Mouse (Mus musculus): ENCODE data around the gene Blm.

Blm gene

DNA sequence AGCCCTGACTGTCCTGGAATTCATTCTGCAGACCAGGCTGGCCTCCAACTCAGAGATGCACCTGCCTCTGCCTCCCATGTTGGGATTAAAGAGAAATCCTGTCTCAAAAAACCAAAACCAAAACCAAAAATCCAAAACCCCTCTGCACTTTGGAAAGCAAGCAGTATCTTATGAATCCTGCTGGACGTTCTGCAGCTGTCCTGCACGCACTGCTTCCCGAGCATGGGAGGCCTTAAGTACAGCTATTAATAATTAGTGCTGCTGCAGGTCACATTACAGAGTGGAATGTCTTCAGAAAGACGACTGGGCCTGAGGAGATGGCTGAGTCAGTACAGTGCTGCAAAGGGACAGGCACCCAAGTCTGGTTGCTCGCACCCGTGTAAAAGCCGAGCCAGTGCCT lies 73.0 kb downstream of the Blm start:
- DNase-seq (ENCODE audit: low spot score in 2 of 2), result no peak

DNA sequence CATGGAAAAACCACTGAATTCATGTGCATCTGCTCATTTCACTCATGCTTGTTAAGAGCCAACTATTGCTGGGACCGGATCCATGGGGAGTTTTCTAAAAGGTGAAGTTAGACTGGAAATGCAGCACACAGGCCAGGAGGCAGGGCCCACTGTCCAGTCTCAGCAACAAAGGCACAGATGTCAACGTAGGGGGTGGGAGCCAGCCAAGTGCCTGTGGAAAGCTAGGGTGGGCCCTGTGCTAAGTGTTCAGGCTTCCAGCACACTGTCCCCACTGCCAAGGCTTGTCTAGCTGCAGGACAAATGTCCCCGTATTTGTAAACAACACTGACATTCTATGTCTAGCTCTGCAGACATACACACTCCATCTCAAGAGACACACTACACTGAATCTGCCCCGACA lies 74.0 kb downstream of the Blm start:
- no peak for DNase-seq (ENCODE audit: low spot score in 2 of 2)

DNA sequence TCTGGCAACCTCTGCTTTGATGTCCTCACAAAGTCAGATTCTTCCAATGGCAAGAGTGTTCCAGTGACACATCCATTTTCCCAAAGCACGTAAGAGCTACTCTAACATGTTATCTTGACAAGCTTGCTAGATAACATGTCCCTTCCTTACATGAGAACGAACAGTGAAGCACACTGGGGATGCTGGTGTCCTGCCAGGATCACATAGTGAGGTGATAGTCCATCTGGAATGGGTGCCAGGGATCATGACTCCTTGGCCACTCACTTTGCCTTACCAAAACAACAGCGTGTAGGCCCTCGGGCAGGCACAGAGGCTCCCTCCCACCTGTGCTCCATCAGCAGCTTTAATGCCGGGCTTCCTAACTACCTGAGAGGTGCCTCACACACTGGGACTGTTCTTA lies 74.7 kb downstream of the Blm start:
- no peak for DNase-seq (ENCODE audit: low spot score in 2 of 2)

DNA sequence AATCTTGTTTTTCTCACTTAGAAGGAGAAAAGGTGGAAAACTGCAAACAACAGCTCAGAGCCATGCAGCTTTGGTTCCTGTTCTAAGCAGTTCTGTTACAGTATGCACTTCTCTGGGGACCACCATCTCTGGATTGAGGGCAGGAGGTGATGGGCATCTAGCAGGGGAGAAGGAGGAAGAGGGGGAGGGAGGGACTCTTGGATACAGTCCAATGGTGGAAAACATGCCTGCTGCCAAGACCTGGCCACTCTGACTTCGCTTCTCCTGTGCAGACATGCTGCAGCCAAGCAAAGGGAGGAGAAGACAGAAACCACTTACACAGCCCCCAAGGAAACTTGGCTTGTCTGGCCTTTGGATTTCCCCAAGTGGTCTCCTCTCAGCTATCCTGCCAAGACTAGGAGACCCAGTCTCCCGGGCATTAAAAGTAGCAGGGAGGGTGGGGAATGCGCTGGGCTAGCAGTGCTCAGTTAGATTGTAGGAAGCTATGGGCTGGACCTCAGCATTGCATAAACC lies 77.0 kb downstream of the Blm start:
- no peak for DNase-seq (ENCODE audit: low spot score in 2 of 2)

DNA sequence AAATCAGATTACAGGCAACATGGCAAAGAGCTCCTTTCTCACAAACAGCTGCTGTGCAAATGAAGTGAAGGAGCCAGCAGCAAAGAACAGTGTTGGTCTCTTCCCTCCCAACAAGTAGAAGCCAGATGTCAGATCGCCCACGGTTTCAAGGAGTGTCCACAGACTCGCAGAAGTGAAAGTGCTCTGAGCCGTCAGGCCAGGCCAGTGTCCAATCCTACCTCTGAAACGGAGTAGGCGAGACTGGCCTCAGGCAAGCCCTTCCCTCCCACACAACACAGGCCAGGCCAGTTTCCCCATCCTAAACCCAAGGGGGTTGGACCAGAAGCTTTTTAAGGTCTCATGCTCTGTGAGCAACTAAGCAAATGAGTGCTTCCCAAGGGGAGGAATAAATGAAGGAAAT lies 77.7 kb downstream of the Blm start:
- DNase-seq (ENCODE audit: low spot score in 2 of 2), result peak in 1 of 2 experiments; percentile 25

DNA sequence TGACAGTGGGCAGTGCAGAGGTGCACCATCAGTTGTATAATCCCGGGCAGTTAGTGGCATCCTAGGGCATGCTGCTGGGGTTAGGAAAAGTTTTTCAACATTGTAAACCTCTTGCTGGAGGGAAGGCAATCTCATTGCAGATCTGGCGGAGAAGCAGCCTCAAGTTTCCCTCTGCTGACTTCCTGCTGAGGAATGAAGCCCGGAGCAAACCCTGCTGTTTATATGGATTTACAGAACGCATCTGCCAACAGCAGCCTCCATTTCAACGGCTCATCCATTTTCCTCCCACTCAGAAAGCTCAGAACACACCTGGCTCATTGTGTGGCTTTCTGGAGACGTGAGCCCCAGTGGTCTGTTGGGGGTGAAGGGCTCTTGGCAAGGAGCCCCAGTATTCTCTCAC lies 78.6 kb downstream of the Blm start:
- no peak for DNase-seq (ENCODE audit: low spot score in 2 of 2)

DNA sequence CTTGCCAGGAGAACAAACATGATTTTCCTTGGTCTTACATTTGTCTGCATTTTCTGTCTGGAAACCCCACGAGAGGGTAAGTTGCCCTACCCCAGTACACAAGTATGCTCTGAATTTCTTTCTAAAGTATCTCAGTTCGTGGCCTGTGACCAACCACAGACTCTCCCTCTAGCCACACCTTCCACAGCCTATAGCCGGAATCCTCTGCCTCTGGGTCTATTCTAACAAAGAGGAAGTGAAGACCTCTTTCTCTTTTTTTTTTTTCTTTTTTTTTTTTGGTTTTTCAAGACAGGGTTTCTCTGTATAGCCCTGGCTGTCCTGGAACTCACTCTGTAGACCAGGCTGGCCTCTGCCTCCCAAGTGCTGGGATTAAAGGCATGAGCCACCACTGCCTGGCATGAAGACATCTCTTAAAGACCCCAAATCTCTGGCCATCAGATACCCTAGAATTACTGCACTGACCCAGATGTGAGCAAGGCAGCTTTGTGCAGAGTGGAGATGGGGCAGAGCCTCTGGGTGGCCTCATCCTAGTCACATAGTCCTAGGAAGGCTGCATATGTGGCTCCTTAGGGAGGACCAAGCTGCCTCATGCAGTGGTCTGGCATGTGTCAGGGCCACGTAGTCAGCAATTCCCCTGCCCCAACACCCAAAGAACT lies 79.3 kb downstream of the Blm start:
- DNase-seq (ENCODE audit: low spot score in 2 of 2), result peak; percentile 44 to 46

DNA sequence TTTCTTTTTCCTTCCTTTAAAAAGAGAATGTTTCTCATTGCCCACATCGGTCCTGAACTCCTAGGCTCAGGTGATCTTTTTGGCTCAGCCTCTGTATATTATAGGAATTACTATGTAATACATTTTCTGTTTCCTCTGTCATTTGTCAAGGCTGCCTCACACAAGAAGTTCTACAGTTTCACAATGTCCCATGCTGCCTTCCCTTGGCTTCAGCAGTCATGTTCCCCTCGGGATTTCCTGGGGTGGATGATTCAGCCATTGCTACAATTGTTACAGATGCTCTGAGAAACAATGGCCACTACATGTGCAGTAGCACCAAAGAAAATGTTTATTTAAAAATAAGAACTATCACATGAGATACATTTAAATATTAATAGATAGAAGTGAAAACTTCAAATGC lies 80.1 kb downstream of the Blm start:
- DNase-seq (ENCODE audit: low spot score in 2 of 2), result no peak

DNA sequence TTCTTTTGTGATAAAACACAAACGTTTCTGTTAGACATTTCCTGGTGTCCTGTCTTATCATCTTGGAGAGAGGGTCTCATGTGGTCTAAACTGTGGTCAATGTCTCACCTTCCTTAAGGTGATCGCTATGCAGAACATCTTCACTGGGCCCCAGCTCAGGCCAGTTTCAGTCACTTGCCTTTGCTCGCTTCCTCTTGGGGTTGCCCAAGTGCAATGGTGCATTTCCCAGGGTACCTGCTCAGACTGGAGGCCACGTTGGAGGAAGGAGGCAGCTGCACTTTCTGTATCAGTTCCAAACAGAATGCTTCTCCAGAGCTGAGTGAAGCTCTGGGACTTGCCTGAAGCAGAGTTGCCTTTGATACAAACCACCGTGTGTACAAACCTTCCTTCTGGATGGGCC lies 80.9 kb downstream of the Blm start:
- DNase-seq (ENCODE audit: low spot score in 2 of 2), result peak; percentile 37 to 44

DNA sequence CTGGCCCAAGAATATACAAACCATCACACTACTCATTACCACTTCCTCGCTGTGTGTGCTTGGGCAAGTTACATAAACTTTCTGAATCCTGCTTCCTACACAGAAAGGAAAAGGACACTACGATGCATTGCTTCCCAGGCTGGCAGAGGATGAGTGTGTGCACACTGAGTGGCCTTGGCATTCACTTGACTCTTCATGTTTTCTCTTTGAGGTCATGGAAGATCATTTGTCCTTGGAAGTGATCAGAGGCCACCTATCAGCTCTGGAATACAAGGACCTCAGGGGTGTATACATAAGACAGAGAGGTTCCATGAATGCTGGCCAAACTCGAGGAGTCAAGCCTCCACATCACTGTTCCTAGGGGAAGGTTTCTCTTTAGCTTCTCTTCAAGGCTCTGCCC lies 81.8 kb downstream of the Blm start:
- no peak for DNase-seq (ENCODE audit: low spot score in 2 of 2)

DNA sequence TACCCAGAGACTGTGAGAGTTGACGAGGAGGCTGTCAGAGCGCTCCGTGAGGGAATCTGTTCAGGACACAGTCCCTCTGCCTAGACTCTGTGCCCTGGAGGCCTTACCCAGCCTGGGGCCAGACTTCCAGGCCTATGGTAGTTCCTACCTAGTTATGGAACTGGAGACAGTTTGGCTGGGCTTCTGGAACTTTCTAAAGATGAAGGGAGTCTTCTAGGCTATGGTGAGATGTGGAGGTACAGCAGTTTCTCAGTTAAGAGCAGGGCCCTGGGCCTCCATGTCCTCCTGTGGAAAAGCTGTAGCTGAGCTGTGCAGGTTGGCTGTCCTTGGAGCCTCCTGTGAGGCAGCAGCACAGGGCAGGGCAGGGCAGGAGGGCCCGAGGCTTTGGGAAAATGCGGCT lies 82.7 kb downstream of the Blm start:
- DNase-seq (ENCODE audit: low spot score in 2 of 2), result no peak

DNA sequence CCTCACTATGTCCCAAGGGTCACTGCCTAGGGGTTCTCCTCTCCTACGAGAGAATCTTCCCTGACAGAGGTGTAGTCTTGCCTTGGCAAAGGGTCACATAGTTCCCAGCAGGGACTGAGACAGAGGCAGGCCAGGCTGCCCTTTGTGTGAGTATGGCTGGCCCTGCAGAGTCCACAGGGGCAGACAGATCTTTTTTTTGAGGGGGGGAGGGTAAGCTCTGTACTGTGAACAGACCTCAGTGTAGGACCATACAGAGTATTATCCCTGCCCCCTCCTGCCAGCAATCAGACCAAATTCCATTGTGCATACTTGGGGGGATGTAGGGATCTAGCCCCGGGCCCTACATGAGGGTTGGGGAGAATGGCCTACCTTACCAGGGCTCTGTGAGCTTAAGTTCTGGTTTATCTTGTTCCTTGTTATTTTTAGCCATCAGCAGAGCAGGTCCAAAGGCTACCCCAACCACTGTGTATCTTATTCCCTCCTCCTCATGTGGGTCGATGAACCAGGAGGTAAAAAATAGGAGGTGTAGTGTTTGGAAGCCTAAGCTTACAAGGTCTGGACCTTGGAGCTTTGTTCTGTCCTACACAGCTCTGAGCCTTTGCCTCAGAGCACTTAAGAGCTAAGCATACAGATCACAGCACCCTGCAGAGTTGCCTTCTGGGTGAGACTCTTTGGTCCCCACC lies 83.2 kb downstream of the Blm start:
- DNase-seq (ENCODE audit: low spot score in 2 of 2), result no peak

DNA sequence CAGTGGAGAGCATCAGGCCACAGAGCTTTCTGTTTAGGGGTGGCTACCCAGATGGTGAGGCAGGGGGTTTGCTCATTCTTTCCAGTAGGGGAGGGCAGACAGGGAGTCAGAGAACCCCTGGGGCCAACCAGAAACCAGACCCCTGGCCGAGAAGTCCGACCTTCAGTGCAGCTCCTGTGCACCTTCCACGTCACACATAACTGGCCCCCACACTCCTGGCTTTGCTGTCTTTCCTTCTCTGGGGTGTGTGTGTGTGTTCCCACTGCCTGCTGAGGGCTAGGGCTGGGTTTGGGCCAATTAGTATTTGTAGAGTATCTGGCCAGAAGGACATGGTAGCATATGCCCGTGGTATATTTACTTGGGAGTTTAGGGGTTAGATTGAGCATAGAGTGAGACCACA lies 84.6 kb downstream of the Blm start:
- no peak for DNase-seq (ENCODE audit: low spot score in 2 of 2)

DNA sequence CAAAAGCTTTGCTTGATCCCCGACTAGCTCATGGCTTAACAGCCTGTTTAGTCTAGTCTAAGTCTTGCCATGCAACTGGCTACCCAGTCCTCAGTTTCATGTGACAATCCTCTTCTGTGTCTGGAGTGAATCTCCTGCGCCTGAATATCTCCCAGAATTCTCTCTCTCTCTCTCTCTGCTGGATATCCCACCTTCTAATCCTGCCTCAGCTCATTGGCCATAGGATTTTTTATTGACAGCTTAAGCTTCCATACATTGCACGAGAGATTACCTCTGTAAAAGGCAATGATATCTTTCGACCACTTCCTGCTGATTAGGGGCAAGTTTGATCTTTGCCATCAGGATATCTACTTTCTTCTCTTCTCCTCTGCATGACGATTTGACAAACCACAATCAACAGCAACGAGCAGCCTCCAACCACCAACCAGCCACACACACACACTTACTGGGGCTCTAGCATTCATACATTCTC lies 85.3 kb downstream of the Blm start:
- DNase-seq (ENCODE audit: low spot score in 2 of 2), result peak in 1 of 2 experiments; percentile 29

DNA sequence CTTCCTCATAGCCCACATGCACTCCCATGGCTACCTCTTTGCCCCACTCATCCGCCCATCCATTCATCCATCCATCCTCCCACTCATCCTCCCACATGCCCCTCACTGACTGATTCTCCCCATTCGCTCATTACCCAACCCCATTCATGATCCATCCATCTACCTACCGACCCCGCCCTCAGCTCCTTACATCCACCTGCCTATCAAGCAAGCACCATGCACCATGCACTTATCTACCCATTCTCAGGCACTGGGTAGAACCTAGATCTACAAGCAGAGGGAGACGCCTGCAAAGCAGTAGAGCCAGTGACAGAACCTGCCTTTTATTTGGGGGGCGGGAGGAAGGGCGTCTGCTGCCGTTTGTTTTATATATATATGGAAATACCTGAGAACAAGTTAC lies 87.6 kb downstream of the Blm start:
- DNase-seq (ENCODE audit: low spot score in 2 of 2), result peak; percentile 42 to 66

DNA sequence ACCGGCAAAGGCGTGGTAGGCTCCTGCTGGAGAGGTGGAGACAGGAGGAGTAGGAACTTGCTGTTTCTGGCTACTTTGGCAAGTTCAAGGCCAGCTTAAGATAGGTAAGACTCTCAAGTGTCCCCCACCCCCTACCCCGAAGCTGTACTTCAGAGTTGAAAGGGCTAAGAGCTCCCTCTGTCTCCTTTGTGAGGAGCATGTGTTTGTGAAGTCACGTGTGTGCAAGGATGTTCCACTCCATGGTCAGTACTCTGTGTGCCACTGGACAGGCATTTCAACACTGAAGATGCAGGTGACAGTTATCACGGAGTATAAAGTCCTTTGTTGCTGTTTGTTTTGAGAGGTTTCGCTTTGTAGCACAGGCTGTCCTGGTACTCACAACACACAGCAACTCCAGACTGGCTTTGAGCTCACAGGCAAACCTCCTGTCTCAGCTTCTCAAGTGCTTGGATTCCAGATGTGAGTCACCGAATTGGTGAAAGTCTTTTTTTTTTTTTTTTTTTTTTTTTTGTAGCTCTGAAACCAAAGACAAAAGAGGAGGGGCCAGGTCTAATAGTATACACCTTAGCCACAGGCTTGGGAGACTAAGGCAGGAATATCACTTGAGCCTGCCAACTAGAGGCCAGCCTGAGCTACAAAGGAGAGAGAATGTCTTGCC lies 88.6 kb downstream of the Blm start:
- no peak for DNase-seq (ENCODE audit: low spot score in 2 of 2)

DNA sequence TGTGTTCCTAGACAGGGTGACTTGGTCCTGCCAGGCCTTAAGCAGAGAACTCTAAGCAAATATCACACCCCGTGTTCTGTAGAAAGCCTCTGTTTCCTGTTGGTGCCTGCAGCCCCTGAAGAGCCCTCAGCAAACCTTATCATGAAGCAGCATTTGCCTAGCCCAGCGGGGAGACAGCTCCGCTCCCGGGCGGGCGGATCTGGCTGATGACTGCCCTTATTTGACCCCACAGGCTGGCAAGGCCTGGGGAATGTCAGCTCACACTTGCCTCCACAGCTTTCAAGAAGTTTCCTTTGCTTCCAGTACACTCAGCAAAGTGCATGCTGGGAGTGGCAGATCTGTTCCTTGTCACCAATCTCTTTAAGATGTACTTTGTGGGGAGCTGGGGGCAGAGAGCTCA lies 89.4 kb downstream of the Blm start:
- peak; percentile 60 to 74 for DNase-seq (ENCODE audit: low spot score in 2 of 2)

DNA sequence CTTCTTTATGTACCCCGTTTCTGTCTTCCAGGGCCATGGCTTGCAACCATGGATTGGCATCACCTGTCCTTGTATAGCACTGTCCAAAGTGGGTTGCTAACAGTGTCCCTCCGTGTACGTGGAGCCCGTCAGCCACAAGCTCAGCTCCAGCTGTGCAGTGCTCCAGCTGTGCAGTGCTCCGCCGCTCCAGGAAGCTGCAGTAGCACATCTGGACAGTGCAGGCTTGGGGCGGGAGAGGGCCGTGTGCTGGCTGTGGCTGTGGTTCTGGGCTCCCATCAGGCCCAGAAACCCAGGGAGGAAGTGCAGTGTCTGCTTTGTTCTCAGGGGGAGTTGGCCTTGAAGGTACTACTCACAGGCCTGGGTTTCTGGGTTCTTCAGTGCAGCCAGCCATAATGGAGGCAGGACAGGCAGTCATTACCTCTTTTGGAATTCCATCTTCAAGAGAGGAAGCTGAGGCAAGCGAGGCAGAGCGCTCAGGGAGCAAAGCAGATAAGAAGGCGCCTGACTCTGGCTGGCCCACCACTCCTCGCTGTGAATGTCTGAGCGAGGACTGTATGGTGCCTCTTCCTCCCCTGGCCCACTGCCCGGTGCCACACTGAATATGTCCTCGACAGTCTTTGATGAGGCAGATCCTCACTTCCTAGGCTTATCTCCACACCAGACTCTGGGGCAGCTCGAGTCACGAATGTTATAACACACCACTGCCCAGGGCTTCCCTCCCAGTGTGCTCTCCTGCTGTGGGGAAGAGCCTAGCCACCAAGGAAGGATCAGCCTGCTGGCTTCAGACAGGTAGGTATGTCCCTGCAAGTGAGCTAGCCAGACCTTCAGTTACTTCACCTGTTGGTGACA lies 90.3 kb downstream of the Blm start:
- DNase-seq (ENCODE audit: low spot score in 2 of 2), result peak; percentile 32 to 56

DNA sequence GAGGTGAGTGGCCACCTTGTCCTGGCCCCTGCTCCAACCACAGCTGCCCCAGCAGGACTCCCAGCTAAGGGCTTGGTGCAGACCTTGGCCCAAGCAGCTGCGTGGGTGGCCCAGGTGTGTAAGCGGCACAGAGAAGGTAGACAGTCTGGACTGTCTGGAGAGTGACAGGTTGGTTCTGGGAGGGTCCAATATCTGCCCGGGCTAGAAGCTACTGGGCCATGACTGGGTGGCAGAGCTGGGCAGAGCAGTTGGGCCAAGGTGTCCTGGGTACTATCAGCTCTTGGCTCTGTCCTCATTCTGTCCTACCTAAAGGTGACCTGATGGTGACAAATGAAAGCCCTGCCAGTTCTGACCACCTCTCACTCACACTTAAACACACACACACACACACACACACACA lies 91.8 kb downstream of the Blm start:
- DNase-seq (ENCODE audit: low spot score in 2 of 2), result no peak

DNA sequence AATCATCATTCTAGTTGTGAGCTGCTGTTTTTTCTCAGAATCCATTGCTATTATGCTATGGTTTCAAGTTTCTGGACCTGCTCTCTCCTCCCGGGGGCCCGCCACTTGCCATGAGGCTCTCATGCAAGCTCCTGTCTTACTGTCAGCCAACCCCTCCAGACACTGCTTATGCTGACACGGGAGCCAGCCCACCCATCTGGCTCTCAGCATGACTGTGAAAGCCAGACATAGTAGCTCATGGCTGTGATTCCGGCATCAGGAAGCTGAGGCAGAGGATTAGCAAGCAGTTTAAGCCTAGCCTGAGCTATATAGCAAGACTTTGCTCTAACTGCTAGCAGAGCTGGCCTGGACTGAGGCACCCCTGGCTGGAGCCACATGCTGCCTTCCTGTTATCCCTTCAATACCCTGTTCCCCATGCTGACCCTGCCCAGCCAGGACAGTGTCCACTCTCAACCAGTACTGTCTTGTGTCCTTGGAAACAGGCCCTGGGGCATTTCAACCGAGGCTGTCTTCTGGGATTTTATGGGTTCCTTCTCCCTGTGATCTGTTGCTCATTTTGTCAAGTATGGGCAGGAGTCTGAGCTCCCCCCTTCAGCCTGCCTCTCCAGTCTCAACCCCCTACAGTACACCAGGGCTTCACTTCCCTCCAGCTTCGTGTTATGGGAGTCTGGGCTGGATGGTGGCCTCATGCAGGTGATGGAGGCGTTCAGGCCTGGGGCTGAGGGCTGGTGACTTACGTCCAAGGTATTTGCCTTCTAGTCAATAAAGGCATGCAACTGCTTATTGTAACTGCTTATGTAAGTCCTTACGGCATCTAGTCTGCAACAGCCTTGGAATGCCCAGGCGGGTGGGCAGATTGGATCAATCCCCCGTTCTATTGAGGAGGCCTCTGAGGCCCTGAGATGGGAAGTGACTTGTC lies 92.7 kb downstream of the Blm start:
- no peak for DNase-seq (ENCODE audit: low spot score in 2 of 2)

DNA sequence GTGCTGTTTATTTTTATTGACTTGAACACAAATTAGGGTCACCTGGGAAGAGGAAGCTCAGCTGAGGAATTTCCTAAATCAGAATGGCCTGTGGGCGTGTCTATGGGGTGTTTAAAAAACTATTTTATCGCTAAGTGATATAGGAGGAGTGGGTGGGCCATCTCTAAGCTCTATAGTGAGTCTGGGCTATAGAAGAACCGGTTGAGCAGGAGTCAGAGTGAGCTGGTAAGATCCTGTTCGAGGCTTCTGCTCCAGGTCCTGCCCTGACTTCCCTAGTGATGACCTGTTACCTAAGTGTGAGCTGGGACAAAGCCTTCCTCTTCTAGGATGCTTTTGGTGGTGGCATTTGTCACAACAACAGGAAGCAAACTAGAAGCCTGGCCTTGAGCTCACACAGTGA lies 94.2 kb downstream of the Blm start:
- no peak for DNase-seq (ENCODE audit: low spot score in 2 of 2)

All from spleen, postnatal 36 days (tissue).